Mouse (Mus musculus): ENCODE data around the gene Smtn. TPM values are rescaled to one million over a fixed set of nuclear protein-coding genes. Genes with fewer than 3 reads are reported as not detected.

Gene Smtn
- polyA plus RNA-seq, 2 experiments = 59.0 to 79.6 TPM

- WGBS = 90% methylated on average over 6 of the region's 6 CpGs
These were observed 31.8 kb upstream of the Smtn start for GRCm38 (mm10) chr11:3572181-3572580.

DNA sequence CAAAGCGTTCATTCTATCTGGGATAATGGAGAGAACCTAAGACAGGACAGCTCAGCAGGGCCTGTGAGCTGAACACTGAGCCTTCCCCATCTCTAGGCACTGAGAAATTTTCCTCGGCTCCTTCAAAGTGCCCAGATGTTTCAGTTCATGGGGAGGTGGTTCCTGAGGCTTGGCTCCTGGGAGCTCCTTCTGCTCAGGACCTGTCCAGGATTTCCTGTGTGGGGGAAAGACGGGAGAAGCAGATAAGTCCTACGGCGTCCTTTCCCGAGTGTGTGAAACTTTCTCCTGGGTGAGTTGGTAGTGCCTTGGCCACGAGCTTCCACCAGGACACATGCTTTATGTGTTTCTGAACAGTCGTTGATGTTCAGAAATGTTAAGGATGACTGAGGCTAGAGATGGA is 29.9 kb upstream of the Smtn start:
- TF ChIP-seq POLR2A (IDR thresholded peaks at IDR 0.05; ENCODE audit: borderline replicate concordance, extremely low read depth, insufficient read depth, insufficient read length) = no peak
- H3K4me3 ChIP-seq (replicated peaks; ENCODE audit: low read length) = no peak overlapping the region

More at GRCm38 (mm10) chr11:3572181-3572580, 31.8 kb upstream of the Smtn start:
- Histone ChIP-seq H3K9me3 (ENCODE audit: control insufficient read depth, low read length) (no peaks in the 10 kb centered on the region), H3K27ac (replicated peaks; ENCODE audit: low read depth, low read length) (no peak overlapping the region), H3K4me1 (ENCODE audit: control insufficient read depth, insufficient read depth, low read length) (peaks cover 12% of the 10 kb centered on the region), H3K36me3 (ENCODE audit: control insufficient read depth, insufficient read depth, low read length) (no peaks in the 10 kb centered on the region), H3K9ac (ENCODE audit: low read depth, low read length, severe bottlenecking) (no peak overlapping the region), H3K4me2 (replicated peaks; ENCODE audit: low read depth, low read length, severe bottlenecking) (no peak overlapping the region), H3K27me3 (ENCODE audit: control insufficient read depth, insufficient read depth, low read length) (no peaks in the 10 kb centered on the region), H3K4me3 (replicated peaks; ENCODE audit: low read length) (no peak overlapping the region)
- ATAC-seq (ENCODE audit: low FRiP score, low read depth) = no peak
- no peak for TF ChIP-seq POLR2A (IDR thresholded peaks at IDR 0.05; ENCODE audit: borderline replicate concordance, extremely low read depth, insufficient read depth, insufficient read length)
- no peak for DNase-seq (ENCODE audit: low spot score)

GRCm38 (mm10) chr11:3567896-3568295 is 27.5 kb upstream of the Smtn start:
- DNase-seq (ENCODE audit: low spot score) (no peak), ATAC-seq (ENCODE audit: low FRiP score, low read depth) (no peak)
- Histone ChIP-seq H3K4me1 (ENCODE audit: control insufficient read depth, insufficient read depth, low read length) (peaks cover 18% of the 10 kb centered on the region), H3K9ac (ENCODE audit: low read depth, low read length, severe bottlenecking) (no peak overlapping the region), H3K4me2 (replicated peaks; ENCODE audit: low read depth, low read length, severe bottlenecking) (no peak overlapping the region), H3K9me3 (ENCODE audit: control insufficient read depth, low read length) (no peaks in the 10 kb centered on the region), H3K27ac (replicated peaks; ENCODE audit: low read depth, low read length) (no peak overlapping the region), H3K4me3 (replicated peaks; ENCODE audit: low read length) (no peak overlapping the region), H3K27me3 (ENCODE audit: control insufficient read depth, insufficient read depth, low read length) (no peaks in the 10 kb centered on the region), H3K36me3 (ENCODE audit: control insufficient read depth, insufficient read depth, low read length) (no peaks in the 10 kb centered on the region)
- 75% methylated on average over 1 of the region's 1 CpGs for WGBS
- TF ChIP-seq POLR2A (IDR thresholded peaks at IDR 0.05; ENCODE audit: borderline replicate concordance, extremely low read depth, insufficient read depth, insufficient read length) = no peak

More for the DNA sequence above, 29.9 kb upstream of the Smtn start:
- no peak for DNase-seq (ENCODE audit: low spot score)
- H3K4me2 ChIP-seq (replicated peaks; ENCODE audit: low read depth, low read length, severe bottlenecking) = no peak overlapping the region
- no peaks in the 10 kb centered on the region for H3K36me3 ChIP-seq (ENCODE audit: control insufficient read depth, insufficient read depth, low read length)
- no peak overlapping the region for H3K9ac ChIP-seq (ENCODE audit: low read depth, low read length, severe bottlenecking)
- no peak for ATAC-seq (ENCODE audit: low FRiP score, low read depth)
- H3K4me1 ChIP-seq (ENCODE audit: control insufficient read depth, insufficient read depth, low read length) = peaks cover 10% of the 10 kb centered on the region
- no peak overlapping the region for H3K27ac ChIP-seq (replicated peaks; ENCODE audit: low read depth, low read length)
- no peaks in the 10 kb centered on the region for H3K9me3 ChIP-seq (ENCODE audit: control insufficient read depth, low read length)
- 82% methylated on average over 8 of the region's 8 CpGs for WGBS
- no peaks in the 10 kb centered on the region for H3K27me3 ChIP-seq (ENCODE audit: control insufficient read depth, insufficient read depth, low read length)

DNA sequence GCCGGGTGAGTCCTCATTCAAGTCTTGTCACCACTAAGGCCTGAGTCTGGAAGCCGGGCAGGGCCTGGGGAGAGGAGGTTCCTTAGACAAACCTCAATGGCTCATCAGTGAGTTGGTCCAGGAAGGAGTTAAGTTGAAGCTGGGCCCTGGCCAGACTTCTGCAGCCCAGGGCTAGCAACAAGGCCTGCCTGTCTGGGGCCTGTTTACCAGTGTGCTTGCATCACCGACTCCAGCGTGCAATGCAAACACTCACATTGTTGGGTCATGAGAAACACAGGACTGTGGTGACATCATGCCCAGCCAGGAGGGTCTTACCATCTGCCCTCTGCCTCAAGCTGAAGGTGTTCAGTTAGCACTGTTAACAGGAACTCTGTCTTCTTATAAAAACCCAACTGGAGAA is 25.6 kb upstream of the Smtn start:
- H3K27ac ChIP-seq (replicated peaks; ENCODE audit: low read depth, low read length) = no peak overlapping the region
- DNase-seq (ENCODE audit: low spot score) (no peak), ATAC-seq (ENCODE audit: low FRiP score, low read depth) (no peak; the same call in 1 of the 2 replicates)
- no peak overlapping the region for H3K9ac ChIP-seq (ENCODE audit: low read depth, low read length, severe bottlenecking)
- no peak for TF ChIP-seq POLR2A (IDR thresholded peaks at IDR 0.05; ENCODE audit: borderline replicate concordance, extremely low read depth, insufficient read depth, insufficient read length)
- no peak overlapping the region for H3K4me2 ChIP-seq (replicated peaks; ENCODE audit: low read depth, low read length, severe bottlenecking)
- no peaks in the 10 kb centered on the region for H3K9me3 ChIP-seq (ENCODE audit: control insufficient read depth, low read length)
- H3K4me3 ChIP-seq (replicated peaks; ENCODE audit: low read length) = no peak overlapping the region
- H3K4me1 ChIP-seq (ENCODE audit: control insufficient read depth, insufficient read depth, low read length) = peaks cover 16% of the 10 kb centered on the region
- 71% methylated on average over 4 of the region's 4 CpGs for WGBS
- H3K36me3 ChIP-seq (ENCODE audit: control insufficient read depth, insufficient read depth, low read length) = no peaks in the 10 kb centered on the region
- H3K27me3 ChIP-seq (ENCODE audit: control insufficient read depth, insufficient read depth, low read length) = no peaks in the 10 kb centered on the region

DNA sequence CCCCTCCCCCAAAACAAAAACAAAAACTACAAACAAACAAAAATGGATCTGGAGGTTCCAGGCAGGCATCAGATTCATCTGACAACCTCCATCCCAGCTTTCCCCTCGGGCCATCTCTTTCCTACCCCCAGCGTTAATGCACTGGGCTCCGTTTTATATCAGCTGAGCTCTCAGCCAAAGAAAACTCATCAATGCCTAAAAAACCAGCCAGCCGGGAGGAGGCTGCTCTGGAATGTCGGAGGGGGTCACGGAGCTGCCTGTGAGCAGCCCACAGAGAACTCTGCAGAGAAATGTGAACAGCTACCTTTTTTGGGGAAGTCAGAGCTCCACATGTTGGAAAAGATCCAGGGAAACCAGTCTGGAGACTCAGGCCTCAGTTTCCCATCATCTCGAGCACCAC is 24.0 kb upstream of the Smtn start:
- H3K4me1 ChIP-seq (ENCODE audit: control insufficient read depth, insufficient read depth, low read length) = peaks cover 16% of the 10 kb centered on the region
- 0 out of 2 replicates have a peak overlapping the region, but pooled peaks have one; percentile 7 for H3K4me2 ChIP-seq (replicated peaks; ENCODE audit: low read depth, low read length, severe bottlenecking)
- H3K27me3 ChIP-seq (ENCODE audit: control insufficient read depth, insufficient read depth, low read length) = no peaks in the 10 kb centered on the region
- H3K9ac ChIP-seq (ENCODE audit: low read depth, low read length, severe bottlenecking) = no peak overlapping the region
- no peaks in the 10 kb centered on the region for H3K36me3 ChIP-seq (ENCODE audit: control insufficient read depth, insufficient read depth, low read length)
- 30% methylated on average over 7 of the region's 7 CpGs for WGBS
- ATAC-seq (ENCODE audit: low FRiP score, low read depth) (peak; percentile 76), DNase-seq (ENCODE audit: low spot score) (peak; percentile 51)
- TF ChIP-seq POLR2A (IDR thresholded peaks at IDR 0.05; ENCODE audit: borderline replicate concordance, extremely low read depth, insufficient read depth, insufficient read length) = no peak
- H3K9me3 ChIP-seq (ENCODE audit: control insufficient read depth, low read length) = no peaks in the 10 kb centered on the region
- H3K27ac ChIP-seq (replicated peaks; ENCODE audit: low read depth, low read length) = peak overlapping the region; percentile 82
- H3K4me3 ChIP-seq (replicated peaks; ENCODE audit: low read length) = no peak overlapping the region

DNA sequence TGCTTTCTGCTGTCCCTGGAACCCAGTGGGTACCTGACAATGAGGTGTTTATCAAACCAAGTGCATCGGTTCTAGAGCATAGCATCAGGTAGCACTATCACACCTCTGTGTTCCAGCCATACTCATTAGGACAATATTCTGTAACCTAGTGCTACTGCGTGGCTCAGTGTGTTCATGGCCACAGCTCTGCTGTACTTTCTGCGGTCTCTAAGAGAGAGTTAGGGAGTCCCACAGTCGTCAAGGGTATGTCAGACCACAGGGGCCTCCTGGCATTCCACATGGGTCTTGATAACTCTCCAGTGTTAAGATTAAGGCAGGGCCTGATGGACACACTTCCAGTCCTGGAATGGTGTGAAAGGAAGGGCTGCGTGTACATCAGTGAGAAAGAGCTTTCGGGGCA is 23.4 kb upstream of the Smtn start:
- no peak overlapping the region for H3K9ac ChIP-seq (ENCODE audit: low read depth, low read length, severe bottlenecking)
- WGBS = 88% methylated on average over 6 of the region's 6 CpGs
- H3K9me3 ChIP-seq (ENCODE audit: control insufficient read depth, low read length) = no peaks in the 10 kb centered on the region
- H3K4me1 ChIP-seq (ENCODE audit: control insufficient read depth, insufficient read depth, low read length) = peaks cover 16% of the 10 kb centered on the region
- DNase-seq (ENCODE audit: low spot score) (no peak), ATAC-seq (ENCODE audit: low FRiP score, low read depth) (no peak)
- TF ChIP-seq POLR2A (IDR thresholded peaks at IDR 0.05; ENCODE audit: borderline replicate concordance, extremely low read depth, insufficient read depth, insufficient read length) = no peak
- H3K27ac ChIP-seq (replicated peaks; ENCODE audit: low read depth, low read length) = 0 out of 2 replicates have a peak overlapping the region, but pooled peaks have one; percentile 26
- no peak overlapping the region for H3K4me2 ChIP-seq (replicated peaks; ENCODE audit: low read depth, low read length, severe bottlenecking)
- no peak overlapping the region for H3K4me3 ChIP-seq (replicated peaks; ENCODE audit: low read length)
- no peaks in the 10 kb centered on the region for H3K36me3 ChIP-seq (ENCODE audit: control insufficient read depth, insufficient read depth, low read length)
- H3K27me3 ChIP-seq (ENCODE audit: control insufficient read depth, insufficient read depth, low read length) = no peaks in the 10 kb centered on the region
